Mouse (Mus musculus) hematopoietic stem cell, adult 5-6 weeks (primary cell): ENCODE measurements around the gene Tmem109. TPM values are rescaled to one million over a fixed set of nuclear protein-coding genes. Genes with fewer than 3 reads are reported as not detected.

Experiments
- ATAC-seq, 2 experiments: fragments of 125-278 bp in 1 of 2; replicated peaks in 1 of 2; 2 replicates each; pipeline ENCODE4 v1.8.0; 2016 to 2017; ENCODE audit warnings: inconsistent platforms in 2 of 2, mild to moderate bottlenecking in 2 of 2, moderate number of reproducible peaks in 2 of 2, low read depth in 1 of 2, moderate TSS enrichment in 1 of 2; ENCODE audit not compliant: low FRiP score in 2 of 2, poor library complexity in 2 of 2, severe bottlenecking in 2 of 2, insufficient read depth in 1 of 2, low TSS enrichment in 1 of 2
- total RNA-seq: library from RNA; stranded (forward); fragments of 172-1452, 232-1000 nt; gene quantifications from 2 replicates; pipeline ENCODE4 v1.2.3, GENCODE M21; 2017

Gene Tmem109
- total RNA-seq, 1 experiment from 2014 or later, result 17.5 TPM

GRCm38 (mm10) chr19:10821319-10821718, 60.5 kb downstream of the Tmem109 start:
- no peak for ATAC-seq

Other genes starting within 250 kb of the Tmem109 start
- gene Vwce, start 247.8 kb downstream of the Tmem109 start, total RNA-seq, result 0.19 TPM in 1 of 2 replicates, not detected in the other
- not detected in 2 replicates for gene Pga5, start 203.9 kb downstream of the Tmem109 start, total RNA-seq
- 11.7 and 13.9 TPM in 2 replicates for gene Vps37c, start 193.3 kb downstream of the Tmem109 start, total RNA-seq
- gene Cd5, start 143.0 kb downstream of the Tmem109 start, total RNA-seq, result 1.1 and 4.5 TPM in 2 replicates
- 1.6 and 3.4 TPM in 2 replicates for gene Cd6, start 51.9 kb downstream of the Tmem109 start, total RNA-seq
- 0.94 and 9.2 TPM in 2 replicates for gene Slc15a3, start 42.3 kb downstream of the Tmem109 start, total RNA-seq
- 0.40 and 4.1 TPM in 2 replicates for gene Tmem132a, start 12.1 kb downstream of the Tmem109 start, total RNA-seq
- gene Prpf19, start 13.2 kb upstream of the Tmem109 start, total RNA-seq, result 109 and 145 TPM in 2 replicates
- not detected in 2 replicates for gene Zp1, start 38.6 kb upstream of the Tmem109 start, total RNA-seq
- gene Ptgdr2, start 55.2 kb upstream of the Tmem109 start, total RNA-seq, result 0.10 and 0.75 TPM in 2 replicates
- gene Ccdc86, start 67.3 kb upstream of the Tmem109 start, total RNA-seq, result 20.8 and 23.7 TPM in 2 replicates
- gene Ms4a10, start 92.7 kb upstream of the Tmem109 start, total RNA-seq, result not detected in 2 replicates
- gene Ms4a15, start 111.2 kb upstream of the Tmem109 start, total RNA-seq, result not detected in 2 replicates
- not detected in 2 replicates for gene Ms4a18, start 136.0 kb upstream of the Tmem109 start, total RNA-seq
- 0.55 TPM in 1 of 2 replicates, not detected in the other for gene Ms4a8a, start 199.1 kb upstream of the Tmem109 start, total RNA-seq
- gene 1700017D01Rik, start 248.9 kb upstream of the Tmem109 start, total RNA-seq, result not detected in 2 replicates